Comparison of ENCODE assay signal across 8 mouse cellular contexts in genomic region chr11:78163681-78164603, GRCm38 (mm10). TPM values are rescaled to one million over a fixed set of nuclear protein-coding genes. Genes with fewer than 3 reads are reported as not detected.
DNase-seq lines count a peak whose midpoint lies in the region; ATAC-seq and TF ChIP-seq lines count a peak whose summit lies in the region.

No protein-coding gene starts in this region.

- peaks cover 49% of the 10 kb centered on the region for H3K79me2 ChIP-seq in myocyte (ENCODE audit: control insufficient read depth, insufficient read depth)

- peaks cover 20% of the 10 kb centered on the region for H3K4me1 ChIP-seq in forebrain, embryonic 11.5 days (replicated peaks; ENCODE audit: control insufficient read depth, insufficient read depth, low read length)
- H3K4me1 ChIP-seq in hindbrain, embryonic 10.5 days (replicated peaks) = peaks cover 55% of the 10 kb centered on the region
- H3K4me1 ChIP-seq in limb, embryonic 14.5 days (ENCODE audit: control insufficient read depth, insufficient read depth, low read length) = peaks cover 32% of the 10 kb centered on the region

- under 1% methylated on average over 22 of the region's 22 CpGs for WGBS in forebrain, embryonic 11.5 days
- WGBS in hindbrain, embryonic 10.5 days = under 1% methylated on average over 22 of the region's 22 CpGs
- under 1% methylated on average over 21 of the region's 22 CpGs for WGBS in limb, embryonic 14.5 days

- H3K36me3 ChIP-seq in forebrain, embryonic 11.5 days (ENCODE audit: control insufficient read depth, insufficient read depth, low read length) = peaks cover 13% of the 10 kb centered on the region
- peaks cover 47% of the 10 kb centered on the region for H3K36me3 ChIP-seq in hindbrain, embryonic 10.5 days
- peaks cover 38% of the 10 kb centered on the region for H3K36me3 ChIP-seq in limb, embryonic 14.5 days (ENCODE audit: control insufficient read depth, insufficient read depth, low read length)
- H3K36me3 ChIP-seq in myocyte (ENCODE audit: control insufficient read depth, insufficient read depth) = peaks cover 25% of the 10 kb centered on the region

- peak; percentile 75 for ATAC-seq in forebrain, embryonic 11.5 days (replicated peaks; ENCODE audit: low FRiP score)
- peak; percentile 72 for ATAC-seq in limb, embryonic 14.5 days (ENCODE audit: low FRiP score, low read depth)

- H3K4me3 ChIP-seq in forebrain, embryonic 11.5 days (ENCODE audit: low read depth, low read length) = peak overlapping the region; percentile 99
- H3K4me3 ChIP-seq in hindbrain, embryonic 10.5 days = peak overlapping the region; percentile 100
- H3K4me3 ChIP-seq in limb, embryonic 14.5 days (replicated peaks; ENCODE audit: low read length) = peak overlapping the region; percentile 100
- peak overlapping the region; percentile 100 for H3K4me3 ChIP-seq in myocyte

- H3ac ChIP-seq in myocyte (ENCODE audit: control insufficient read depth, insufficient read length) = peak overlapping the region; percentile 96

- H3K9me3 ChIP-seq in forebrain, embryonic 11.5 days (ENCODE audit: control insufficient read depth, low read length) = no peaks in the 10 kb centered on the region
- H3K9me3 ChIP-seq in hindbrain, embryonic 10.5 days = no peaks in the 10 kb centered on the region
- H3K9me3 ChIP-seq in limb, embryonic 14.5 days (ENCODE audit: control insufficient read depth, low read length) = no peaks in the 10 kb centered on the region

- 0 out of 2 replicates have a peak, but pooled peaks have one; percentile 11 for TF ChIP-seq POLR2A in limb, embryonic 14.5 days (IDR thresholded peaks at IDR 0.05; ENCODE audit: borderline replicate concordance, extremely low read depth, insufficient read depth, insufficient read length)
- peak; percentile 47 for TF ChIP-seq POLR2A in myocyte (IDR thresholded peaks at IDR 0.05; ENCODE audit: insufficient read length, low read depth)

- 0 out of 2 replicates have a peak, but pooled peaks cover 2% of the 10 kb centered on the region for H3K27me3 ChIP-seq in forebrain, embryonic 11.5 days (ENCODE audit: control insufficient read depth, insufficient read depth, low read length)
- H3K27me3 ChIP-seq in hindbrain, embryonic 10.5 days (ENCODE audit: insufficient read depth, poor library complexity, severe bottlenecking) = peaks cover 14% of the 10 kb centered on the region
- no peaks in the 10 kb centered on the region for H3K27me3 ChIP-seq in limb, embryonic 14.5 days (ENCODE audit: control insufficient read depth, insufficient read depth, low read length)
- H3K27me3 ChIP-seq in myocyte (ENCODE audit: control insufficient read depth, insufficient read depth, insufficient read length) = no peaks in the 10 kb centered on the region

- peak overlapping the region; percentile 86 for H3K4me2 ChIP-seq in forebrain, embryonic 11.5 days (ENCODE audit: low read depth, low read length, severe bottlenecking)
- peak overlapping the region; percentile 82 for H3K4me2 ChIP-seq in limb, embryonic 14.5 days (replicated peaks; ENCODE audit: low read depth, low read length, severe bottlenecking)
- H3K4me2 ChIP-seq in myocyte (ENCODE audit: low read depth) = peak overlapping the region; percentile 95

- peak; percentile 54 for DNase-seq in CD4-positive helper T cell, adult 2 months (ENCODE audit: low read depth, low spot score)
- peak; percentile 93 for DNase-seq in R1 (ENCODE audit: low read depth, low spot score)
- peak; percentile 88 for DNase-seq in forebrain, embryonic 11.5 days (ENCODE audit: low spot score)
- DNase-seq in hindbrain, embryonic 10.5 days (ENCODE audit: low spot score) = peak; percentile 88
- DNase-seq in limb, embryonic 14.5 days (ENCODE audit: low spot score) = peak; percentile 88
- peak; percentile 79 for DNase-seq in thymus, postnatal 0 days (ENCODE audit: low spot score)
- no peak for DNase-seq in cerebellum, adult 18-20 months

- peak overlapping the region; percentile 87 for H3K9ac ChIP-seq in forebrain, embryonic 11.5 days (ENCODE audit: low read length)
- peak overlapping the region; percentile 98 for H3K9ac ChIP-seq in limb, embryonic 14.5 days (ENCODE audit: low read depth, low read length, severe bottlenecking)

- H3K27ac ChIP-seq in forebrain, embryonic 11.5 days (ENCODE audit: low read depth, low read length) = peak overlapping the region; percentile 91
- peak overlapping the region; percentile 100 for H3K27ac ChIP-seq in hindbrain, embryonic 10.5 days
- peak overlapping the region; percentile 97 for H3K27ac ChIP-seq in limb, embryonic 14.5 days (replicated peaks; ENCODE audit: low read depth, low read length)

TF ChIP-seq in myocyte, 11 proteins besides CTCF, POLR2A, EP300 and RAD21:
- TF ChIP-seq MYOD1 (IDR thresholded peaks at IDR 0.05; ENCODE audit: control insufficient read depth in 1 of 3, insufficient read length in 2 of 3, low read depth in 2 of 3) (peak in 1 of 3 experiments; percentile 30), MYOG (IDR thresholded peaks at IDR 0.05; ENCODE audit: control insufficient read depth in 1 of 3, insufficient read depth in 1 of 3, insufficient read length in 2 of 3, low read depth in 2 of 3) (peak in 1 of 3 experiments; percentile 12), POLR2AphosphoS2 (IDR thresholded peaks at IDR 0.05; ENCODE audit: insufficient read length, low read depth) (peak; percentile 52), REST (IDR thresholded peaks at IDR 0.05; ENCODE audit: insufficient read depth, insufficient read length) (no peak)

RNA-seq across cellular contexts. Expression of gene Traf4, which starts 1.4 kb away (rescaled TPM):
- polyA plus RNA-seq in forebrain, embryonic 11.5 days (2014; fragmentation: Nextera tagmentation; extraction: Ambion mirVana) = 77.7 and 79.6 TPM in 2 replicates
- polyA plus RNA-seq in hindbrain, embryonic 10.5 days (2016; fragmentation: Nextera tagmentation; extraction: Ambion mirVana) = 124 and 163 TPM in 2 replicates
- 159 and 212 TPM in 2 replicates for polyA plus RNA-seq in limb, embryonic 14.5 days (2012; rRNA removed)
- 59.0 and 67.7 TPM in 2 replicates for polyA plus RNA-seq in limb, embryonic 14.5 days (2014; fragmentation: Nextera tagmentation; extraction: Ambion mirVana)
- polyA plus RNA-seq in myocyte (2012; fragmentation: generic; extraction: Trizol) = 206 TPM
- 57.5 and 58.6 TPM in 2 replicates for polyA plus RNA-seq in thymus, postnatal 0 days (2015; fragmentation: Nextera tagmentation; extraction: Ambion mirVana)

RNA-seq across cellular contexts. Expression of gene Nek8, which starts 12.5 kb away (rescaled TPM):
- 7.6 and 9.6 TPM in 2 replicates for polyA plus RNA-seq in forebrain, embryonic 11.5 days (2014; fragmentation: Nextera tagmentation; extraction: Ambion mirVana)
- polyA plus RNA-seq in hindbrain, embryonic 10.5 days (2016; fragmentation: Nextera tagmentation; extraction: Ambion mirVana) = 11.3 and 12.1 TPM in 2 replicates
- 38.3 and 46.4 TPM in 2 replicates for polyA plus RNA-seq in limb, embryonic 14.5 days (2012; rRNA removed)
- 11.9 and 17.2 TPM in 2 replicates for polyA plus RNA-seq in limb, embryonic 14.5 days (2014; fragmentation: Nextera tagmentation; extraction: Ambion mirVana)
- polyA plus RNA-seq in myocyte (2012; fragmentation: generic; extraction: Trizol) = 9.6 TPM
- polyA plus RNA-seq in thymus, postnatal 0 days (2015; fragmentation: Nextera tagmentation; extraction: Ambion mirVana) = 14.1 and 14.5 TPM in 2 replicates

RNA-seq across cellular contexts. Expression of gene Tlcd1, which starts 12.6 kb away (rescaled TPM):
- 7.1 and 9.9 TPM in 2 replicates for polyA plus RNA-seq in forebrain, embryonic 11.5 days (2014; fragmentation: Nextera tagmentation; extraction: Ambion mirVana)
- polyA plus RNA-seq in hindbrain, embryonic 10.5 days (2016; fragmentation: Nextera tagmentation; extraction: Ambion mirVana) = 7.0 and 8.9 TPM in 2 replicates
- polyA plus RNA-seq in limb, embryonic 14.5 days (2012; rRNA removed) = 43.3 and 48.4 TPM in 2 replicates
- polyA plus RNA-seq in limb, embryonic 14.5 days (2014; fragmentation: Nextera tagmentation; extraction: Ambion mirVana) = 19.4 and 21.4 TPM in 2 replicates
- 17.4 TPM for polyA plus RNA-seq in myocyte (2012; fragmentation: generic; extraction: Trizol)
- 12.2 and 13.5 TPM in 2 replicates for polyA plus RNA-seq in thymus, postnatal 0 days (2015; fragmentation: Nextera tagmentation; extraction: Ambion mirVana)

RNA-seq across cellular contexts. Expression of gene Rpl23a, which starts 19.4 kb away (rescaled TPM):
- 1,094 and 1,161 TPM in 2 replicates for polyA plus RNA-seq in forebrain, embryonic 11.5 days (2014; fragmentation: Nextera tagmentation; extraction: Ambion mirVana)
- 1,007 and 1,099 TPM in 2 replicates for polyA plus RNA-seq in hindbrain, embryonic 10.5 days (2016; fragmentation: Nextera tagmentation; extraction: Ambion mirVana)
- 1,666 and 3,231 TPM in 2 replicates for polyA plus RNA-seq in limb, embryonic 14.5 days (2012; rRNA removed)
- 1,710 and 1,819 TPM in 2 replicates for polyA plus RNA-seq in limb, embryonic 14.5 days (2014; fragmentation: Nextera tagmentation; extraction: Ambion mirVana)
- 3,571 TPM for polyA plus RNA-seq in myocyte (2012; fragmentation: generic; extraction: Trizol)
- 1,919 and 1,995 TPM in 2 replicates for polyA plus RNA-seq in thymus, postnatal 0 days (2015; fragmentation: Nextera tagmentation; extraction: Ambion mirVana)

RNA-seq across cellular contexts. Expression of gene Rab34, which starts 24.3 kb away (rescaled TPM):
- polyA plus RNA-seq in forebrain, embryonic 11.5 days (2014; fragmentation: Nextera tagmentation; extraction: Ambion mirVana) = 54.7 and 58.8 TPM in 2 replicates
- polyA plus RNA-seq in hindbrain, embryonic 10.5 days (2016; fragmentation: Nextera tagmentation; extraction: Ambion mirVana) = 71.8 and 80.5 TPM in 2 replicates
- polyA plus RNA-seq in limb, embryonic 14.5 days (2012; rRNA removed) = 163 and 228 TPM in 2 replicates
- 171 and 181 TPM in 2 replicates for polyA plus RNA-seq in limb, embryonic 14.5 days (2014; fragmentation: Nextera tagmentation; extraction: Ambion mirVana)
- 88.8 TPM for polyA plus RNA-seq in myocyte (2012; fragmentation: generic; extraction: Trizol)
- polyA plus RNA-seq in thymus, postnatal 0 days (2015; fragmentation: Nextera tagmentation; extraction: Ambion mirVana) = 26.4 and 29.6 TPM in 2 replicates

Comparison
In these comparisons a context has a peak if more than half of its experiments do, and no peak if none do; other contexts are left out.
1. DNase-seq: peak in CD4-positive helper T cell, adult 2 months (single experiment), R1 (single experiment), forebrain, embryonic 11.5 days (single experiment), hindbrain, embryonic 10.5 days (single experiment), limb, embryonic 14.5 days (single experiment) and thymus, postnatal 0 days (single experiment); none in cerebellum, adult 18-20 months (0 of 2).
2. Peak in every context shown above with its lines, with median percentiles within 50 percentile points of each other: H3K27ac ChIP-seq, H3K4me2 ChIP-seq and H3K4me3 ChIP-seq.